Mouse (Mus musculus): ENCODE data around the gene Stk40.

Stk40 gene

GRCm38 (mm10) chr4:126130502-126130901 is 26.7 kb downstream of the Stk40 start:
- DNase-seq = peak; percentile 85

- peak; percentile 82 for DNase-seq
These were observed 27.7 kb downstream of the Stk40 start for GRCm38 (mm10) chr4:126131290-126132121.

GRCm38 (mm10) chr4:126132636-126133264 is 29.0 kb downstream of the Stk40 start:
- DNase-seq = peak; percentile 56

- DNase-seq = no peak
These were observed 30.5 kb downstream of the Stk40 start for GRCm38 (mm10) chr4:126134236-126134635.

DNA sequence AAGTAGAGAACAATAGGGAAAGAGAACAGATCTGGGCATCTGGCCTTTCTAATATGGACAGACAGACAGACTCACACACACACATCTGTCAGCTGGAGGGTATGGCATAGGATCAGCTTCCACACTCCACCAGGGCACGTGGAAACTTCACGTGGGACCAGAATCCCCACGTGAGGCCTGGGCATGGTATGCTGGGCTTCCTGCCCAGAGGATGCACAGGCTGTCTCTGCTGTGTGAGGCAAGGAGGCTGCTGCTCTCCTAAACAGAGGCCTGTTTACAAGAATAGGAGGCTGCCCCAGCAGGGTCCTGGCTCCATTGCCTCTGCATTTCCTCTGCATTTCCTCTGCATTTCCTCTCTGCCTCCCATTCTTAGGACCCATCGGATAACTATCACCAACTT is 30.9 kb downstream of the Stk40 start:
- DNase-seq = no peak

DNA sequence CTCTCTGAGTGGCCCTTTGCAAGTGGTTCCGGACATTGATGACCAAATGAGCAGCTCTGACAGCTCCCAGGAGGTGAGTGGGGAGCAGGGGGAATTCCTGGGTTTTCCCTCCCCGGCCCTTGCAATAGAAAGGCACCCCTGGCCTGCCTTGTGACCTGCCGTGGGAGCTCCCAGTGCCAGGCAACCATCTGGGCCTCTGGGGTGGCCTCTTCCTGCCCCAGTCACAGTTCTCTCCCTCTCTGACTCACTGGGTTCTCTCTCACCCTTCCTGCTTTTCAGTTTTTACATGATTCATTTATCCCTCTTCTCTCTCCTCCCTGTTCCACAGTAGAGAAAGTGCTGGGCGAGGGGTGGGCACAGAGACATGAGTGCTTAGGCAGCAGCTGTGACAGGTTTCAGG is 34.0 kb downstream of the Stk40 start:
- DNase-seq = no peak

DNA sequence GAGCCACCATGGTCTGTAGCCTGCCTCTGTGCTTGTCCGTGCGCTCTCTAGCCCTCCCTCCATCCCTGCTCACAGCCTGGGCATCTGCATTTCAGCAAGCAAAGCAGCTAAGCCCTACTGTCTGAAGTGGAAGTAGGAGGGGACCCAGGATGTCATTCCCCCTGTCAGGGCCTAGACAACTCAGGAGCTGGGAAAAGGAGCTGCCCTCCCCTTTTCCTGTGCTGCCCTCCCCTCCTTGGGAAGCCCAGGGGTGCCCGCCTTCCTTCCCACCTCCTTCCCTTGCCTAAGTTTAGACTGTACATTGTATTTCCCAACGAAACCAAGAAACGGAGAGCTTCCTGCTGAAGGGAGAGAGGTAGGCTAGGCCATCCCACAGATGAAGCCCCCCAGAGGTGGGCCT is 37.3 kb downstream of the Stk40 start:
- peak; percentile 60 for DNase-seq

DNA sequence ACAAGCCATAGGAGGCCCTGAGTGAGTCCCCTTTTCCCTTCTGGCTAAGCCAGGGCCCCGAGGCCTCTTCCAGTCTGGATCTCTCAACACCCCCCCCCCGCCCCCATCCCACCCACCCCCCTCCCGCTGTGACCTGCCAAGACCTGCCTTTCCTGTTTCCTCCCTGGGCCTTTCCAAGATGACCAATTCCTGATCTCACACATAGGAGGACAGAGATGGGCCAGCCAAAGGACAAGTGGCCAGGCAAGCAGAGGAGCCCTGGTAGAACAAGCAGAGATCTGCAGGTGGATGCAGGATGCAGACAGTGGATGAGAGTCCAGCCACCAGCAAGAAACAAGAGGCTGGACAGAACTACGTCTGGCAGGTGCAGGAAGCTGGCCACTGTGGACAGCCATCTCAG is 41.6 kb downstream of the Stk40 start:
- peak; percentile 58 for DNase-seq

DNA sequence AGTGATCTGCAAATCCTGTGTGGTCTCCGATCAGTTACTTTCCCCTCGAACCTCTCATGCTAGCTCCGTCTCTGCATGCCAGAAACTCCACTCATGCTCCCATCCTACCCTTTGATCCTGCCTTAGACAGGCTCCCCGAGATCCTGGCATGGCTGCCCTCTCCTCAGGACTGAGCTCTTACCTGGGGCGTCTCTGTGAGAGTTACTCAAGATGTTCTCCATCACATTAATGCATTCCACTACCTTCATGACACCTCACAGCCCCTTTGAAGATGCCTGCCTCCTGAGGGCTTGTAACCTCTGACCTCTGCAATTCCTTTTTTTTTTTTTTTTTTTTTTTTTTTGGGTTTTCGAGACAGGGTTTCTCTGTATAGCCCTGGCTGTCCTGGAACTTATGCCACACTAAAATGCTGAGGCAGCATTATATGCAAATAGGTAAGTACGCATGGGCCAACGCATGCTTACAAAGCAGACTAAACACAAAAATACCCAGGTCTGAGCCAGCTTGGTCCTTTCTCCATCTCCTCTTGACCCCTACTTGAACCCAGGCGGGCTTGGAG is 43.3 kb downstream of the Stk40 start:
- DNase-seq = no peak

GRCm38 (mm10) chr4:126147533-126148160 is 43.9 kb downstream of the Stk40 start, which contains the start of gene Eva1b:
Gene Eva1b, plus strand, starts transcription at chr4:126147744.
- peak; percentile 93 for DNase-seq

DNA sequence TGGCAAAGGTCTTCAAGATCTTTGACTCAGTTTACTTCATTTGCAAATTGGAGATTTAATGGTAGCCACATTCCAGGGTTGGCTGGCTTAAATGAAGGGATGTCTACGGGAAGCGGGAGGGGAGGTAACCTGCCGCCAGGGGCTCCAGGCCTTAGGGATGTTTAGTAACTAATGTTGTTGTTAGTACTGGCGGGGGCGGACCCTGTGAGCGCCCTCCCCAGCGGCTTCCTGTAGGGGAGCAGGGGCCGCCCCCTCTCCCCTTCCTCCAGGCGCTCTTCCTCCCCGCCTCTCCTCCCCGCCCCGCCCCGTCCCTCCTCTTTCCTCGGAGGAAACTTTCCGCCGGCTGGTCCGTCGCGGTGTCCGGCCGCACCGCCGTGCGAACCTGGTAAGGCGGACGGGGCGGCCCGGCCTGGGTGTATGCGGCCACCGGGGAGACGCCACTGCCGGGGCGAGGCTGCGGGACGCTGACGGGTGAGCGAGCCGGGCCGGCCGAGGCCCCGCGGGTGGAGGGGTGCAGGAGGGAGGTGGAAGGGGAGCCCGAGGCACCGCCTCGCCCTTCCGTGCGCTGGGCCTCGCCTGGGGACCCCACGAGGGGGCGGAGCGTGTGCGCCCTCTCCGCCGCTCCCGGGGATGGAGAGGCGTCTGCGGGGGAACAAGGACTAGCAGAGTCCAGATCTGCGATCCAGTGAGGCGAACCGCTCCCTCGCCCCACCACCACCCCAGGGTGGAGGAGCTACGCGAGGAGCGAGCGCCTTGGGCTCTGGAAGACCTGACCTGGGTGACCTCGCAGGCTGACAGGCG is 44.6 kb downstream of the Stk40 start:
- DNase-seq = peak; percentile 90

DNA sequence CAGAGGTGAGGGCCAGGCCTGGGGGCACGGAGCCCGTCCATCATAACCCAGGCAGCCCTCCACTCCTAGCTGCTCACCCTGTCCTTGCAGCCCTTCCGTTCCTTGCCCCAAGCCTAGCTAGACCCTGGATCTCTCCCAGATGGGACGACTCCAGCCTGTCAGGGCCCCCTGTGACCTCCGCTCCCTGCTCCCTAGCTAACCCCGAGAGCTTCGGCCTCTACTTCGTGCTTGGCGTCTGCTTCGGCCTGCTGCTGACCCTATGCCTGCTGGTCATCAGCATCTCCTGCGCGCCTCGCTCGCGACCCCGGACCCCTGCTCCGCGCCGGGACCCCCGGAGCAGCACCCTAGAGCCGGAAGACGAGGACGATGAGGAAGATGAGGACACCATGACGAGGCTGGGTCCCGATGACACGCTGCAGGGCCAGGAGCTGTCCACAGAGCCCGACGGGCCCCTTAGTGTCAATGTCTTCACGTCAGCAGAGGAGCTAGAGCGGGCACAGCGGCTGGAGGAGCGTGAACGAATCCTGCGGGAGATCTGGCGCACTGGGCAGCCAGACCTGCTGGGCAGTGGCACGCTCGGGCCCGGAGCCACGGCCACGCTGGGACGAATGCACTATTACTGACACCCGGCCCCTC is 45.4 kb downstream of the Stk40 start:
- peak; percentile 48 for DNase-seq

GRCm38 (mm10) chr4:126149798-126150197 is 46.0 kb downstream of the Stk40 start:
- no peak for DNase-seq

DNA sequence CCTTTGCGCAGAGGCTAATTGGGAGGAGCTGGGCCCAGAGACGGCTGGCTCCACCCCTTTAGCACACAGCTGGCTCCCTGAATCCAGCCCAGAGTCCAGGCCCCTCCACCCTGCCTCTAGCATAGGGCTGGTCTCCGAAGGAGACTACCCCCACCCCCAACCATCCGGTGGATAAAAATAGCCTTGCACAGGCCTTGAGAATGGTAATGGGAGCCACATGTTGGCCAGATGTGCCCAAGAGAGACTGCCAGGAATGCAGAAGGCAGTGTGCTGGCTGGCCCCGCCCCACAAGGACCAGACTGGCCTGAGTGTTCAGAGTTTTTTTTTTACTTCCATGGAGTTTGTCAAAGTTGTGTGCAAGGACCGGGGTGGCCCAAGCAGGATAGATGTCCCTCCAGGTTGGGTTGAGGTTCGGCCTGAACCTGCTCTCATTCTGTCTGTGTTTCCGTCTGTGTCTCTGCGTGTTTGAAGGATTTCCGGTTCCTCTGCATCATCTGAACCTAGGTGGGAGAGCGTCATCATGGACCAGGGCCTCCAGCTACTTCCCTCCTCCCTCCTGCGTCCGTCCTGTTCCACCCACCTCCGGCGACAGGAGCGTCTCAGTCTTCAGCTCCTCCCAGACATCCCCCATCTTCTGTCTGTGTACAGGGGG is 46.7 kb downstream of the Stk40 start:
- DNase-seq = peak; percentile 96

DNA sequence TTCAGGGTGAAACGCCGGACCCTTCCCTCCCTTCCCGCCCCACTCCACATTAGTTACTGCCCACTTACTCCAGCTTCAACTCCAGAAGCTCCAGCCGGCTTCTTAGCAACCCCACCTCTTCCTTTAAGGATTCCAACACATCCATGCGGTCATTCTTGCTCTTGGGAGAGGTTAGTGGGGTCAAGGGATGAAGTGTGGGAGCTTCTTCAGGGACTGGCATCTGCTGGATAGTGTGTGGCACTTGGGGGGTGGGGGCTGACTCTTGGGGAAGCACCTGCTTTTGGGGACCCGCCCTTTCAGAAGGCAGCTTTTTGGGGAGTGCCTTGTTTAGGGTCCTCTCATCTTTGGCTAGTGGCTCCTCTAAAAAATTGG is 47.2 kb downstream of the Stk40 start:
- DNase-seq = no peak

DNA sequence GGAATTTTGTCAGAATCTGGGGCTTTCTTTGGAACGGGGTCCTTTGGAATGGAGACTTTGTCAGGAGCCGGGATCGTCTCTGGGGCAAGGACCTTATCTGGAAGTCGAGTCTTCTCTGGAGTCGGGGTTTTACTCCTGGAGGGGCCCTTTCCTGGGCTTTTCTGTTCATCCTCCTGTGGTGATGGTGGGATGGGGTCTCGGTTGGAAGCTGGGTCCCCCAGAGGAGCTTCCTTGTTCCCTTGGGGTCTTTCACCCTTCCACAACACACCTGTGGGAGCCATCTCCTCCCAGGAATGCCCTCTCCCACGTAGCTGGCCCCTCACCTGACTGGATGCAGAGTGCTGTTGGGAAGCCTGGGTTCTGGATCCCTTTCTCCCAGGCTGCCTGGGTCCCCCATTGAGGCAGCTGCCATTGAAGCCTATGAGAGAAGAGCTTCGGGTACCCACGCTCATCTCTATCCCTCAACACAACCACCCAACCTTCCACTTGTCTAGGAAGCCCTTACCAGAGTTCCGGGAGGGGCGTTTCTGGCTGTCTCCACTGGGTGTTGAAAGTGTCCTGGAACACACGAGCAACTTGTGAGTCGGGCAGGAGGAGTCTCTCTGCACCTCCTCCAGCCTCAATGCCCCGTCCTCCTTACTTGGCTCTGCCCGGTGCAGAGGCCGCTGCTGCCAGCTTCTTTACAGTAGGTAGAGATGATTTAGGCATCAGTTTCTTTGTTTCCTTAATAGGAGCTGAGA is 48.1 kb downstream of the Stk40 start:
- DNase-seq = no peak

- DNase-seq = no peak
These were observed 49.1 kb downstream of the Stk40 start for GRCm38 (mm10) chr4:126152864-126153263.

GRCm38 (mm10) chr4:126155183-126155582 is 51.4 kb downstream of the Stk40 start:
- peak; percentile 64 for DNase-seq

- DNase-seq = no peak
These were observed 52.1 kb downstream of the Stk40 start for GRCm38 (mm10) chr4:126155869-126156268.

GRCm38 (mm10) chr4:126156617-126157016 is 52.9 kb downstream of the Stk40 start:
- peak; percentile 46 for DNase-seq

DNA sequence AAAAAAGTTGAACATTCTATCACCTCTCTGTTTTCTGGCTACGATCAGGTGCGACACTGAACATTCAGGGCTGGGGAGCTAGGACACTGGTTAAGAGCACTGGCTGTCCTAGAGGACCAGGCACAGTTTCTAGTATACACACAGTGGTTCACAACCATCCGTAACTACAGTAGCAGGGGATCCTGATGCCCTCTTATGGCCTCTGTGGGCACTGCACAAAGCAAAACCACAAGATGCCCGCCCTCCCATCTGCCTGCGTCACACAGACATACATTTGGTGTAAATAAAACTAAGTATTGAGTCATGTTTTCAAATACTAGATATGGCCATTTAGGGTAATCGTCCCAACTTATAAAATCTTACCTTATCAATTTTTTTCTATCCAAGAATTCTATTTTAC is 53.8 kb downstream of the Stk40 start:
- no peak for DNase-seq
